Mouse (Mus musculus) ES-Bruce4 (cell line): ENCODE data around the gene Coa7.

Experiments used
- CTCF ChIP-seq: IDR thresholded peaks from one replicate; pipeline ENCODE4 v1.8.1; 2011; ENCODE audit warnings: low read depth, low read length
- EP300 ChIP-seq: IDR thresholded peaks from 2 replicates; pipeline ENCODE4 v1.6.1; 2011; ENCODE audit warnings: low read depth, low read length; ENCODE audit not compliant: insufficient read depth
- POLR2A ChIP-seq: IDR thresholded peaks from one replicate; pipeline ENCODE4 v1.8.1; 2011; ENCODE audit warnings: low read length; ENCODE audit not compliant: insufficient read depth

DNA sequence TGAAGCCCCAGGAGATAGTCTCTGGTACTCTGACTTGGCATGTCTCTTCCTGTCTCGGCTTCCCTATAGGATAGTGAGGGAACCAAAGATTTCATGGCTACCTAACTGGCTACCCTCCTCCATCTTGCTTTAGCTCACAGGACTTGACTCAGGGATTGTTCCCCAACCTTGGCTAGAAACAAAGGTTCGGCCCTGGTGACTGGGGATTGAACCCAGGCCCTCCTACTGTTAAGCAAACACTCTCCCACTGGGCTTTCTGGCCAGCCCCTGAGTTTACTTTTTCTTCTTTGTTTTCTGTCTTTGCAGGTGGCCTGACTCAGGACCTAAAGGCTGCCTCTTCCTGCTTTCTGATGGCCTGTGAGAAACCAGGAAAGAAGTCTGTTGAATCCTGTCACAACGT lies 9.9 kb downstream of the Coa7 start:
- TF ChIP-seq CTCF (no peak), POLR2A (no peak), EP300 (no peak)
